Mouse (Mus musculus) embryonic facial prominence, embryonic 11.5 days (tissue): ENCODE results near the gene Cadps. TPM values are rescaled to one million over a fixed set of nuclear protein-coding genes. Genes with fewer than 3 reads are reported as not detected.

Experiments used
- ATAC-seq: fragments of 200-750 bp; cut with Nextera tagmentation; replicated peaks from 2 replicates; pipeline ENCODE4 v1.8.0; 2017; ENCODE audit warnings: low read depth; ENCODE audit not compliant: insufficient number of reproducible peaks, low FRiP score, low TSS enrichment
- DNase-seq: peaks from one replicate; pipeline ENCODE4 v3.0.0-alpha.2; 2015; ENCODE audit warnings: low spot score
- H3K27ac ChIP-seq: fragments of 300-500 bp; sonication (generic); replicated peaks from 2 replicates; pipeline ENCODE4 v1.5.1; 2014; ENCODE audit warnings: mild to moderate bottlenecking, low read depth, low read length, control low read depth
- H3K27me3 ChIP-seq: fragments of 300-500 bp; sonication (generic); 2 replicates; pipeline ENCODE4 v1.6.1; 2014; ENCODE audit warnings: mild to moderate bottlenecking, low read length, moderate library complexity, mixed read lengths; ENCODE audit not compliant: control insufficient read depth, insufficient read depth
- H3K36me3 ChIP-seq: fragments of 300-500 bp; sonication (generic); replicated peaks from 2 replicates; pipeline ENCODE4 v1.6.1; 2014; ENCODE audit warnings: low read depth, mild to moderate bottlenecking, low read length, moderate library complexity, mixed read lengths; ENCODE audit not compliant: control insufficient read depth, insufficient read depth
- H3K4me1 ChIP-seq: fragments of 300-500 bp; sonication (generic); 2 replicates; pipeline ENCODE4 v1.6.1; 2014; ENCODE audit warnings: low read length, mixed read lengths; ENCODE audit not compliant: control insufficient read depth, insufficient read depth
- H3K4me2 ChIP-seq: fragments of 300-500 bp; sonication (generic); 2 replicates; pipeline ENCODE4 v1.6.1; 2014; ENCODE audit warnings: low read depth, mild to moderate bottlenecking, control low read depth, low read length, moderate library complexity
- H3K4me3 ChIP-seq: fragments of 300-500 bp; sonication (generic); 2 replicates; pipeline ENCODE4 v1.5.1; 2014; ENCODE audit warnings: low read depth, low read length, control low read depth
- H3K9ac ChIP-seq: fragments of 300-500 bp; sonication (generic); replicated peaks from 2 replicates; pipeline ENCODE4 v1.6.1; 2014; ENCODE audit warnings: mild to moderate bottlenecking, control low read depth, low read length
- H3K9me3 ChIP-seq: fragments of 300-500 bp; sonication (generic); replicated peaks from 2 replicates; pipeline ENCODE4 v1.6.1; 2016; ENCODE audit warnings: mild to moderate bottlenecking, low read length, inconsistent platforms, mixed read lengths; ENCODE audit not compliant: control insufficient read depth
- WGBS: fragments of 180-500 bp; shearing (Covaris S2); extraction: QIAGEN DNeasy Blood & Tissue Kit; methylation state at CpG from one replicate; pipeline ENCODE4 v1.1.7; 2014; 5-methylcytosine and 5-hydroxymethylcytosine counted together
- polyA plus RNA-seq: library from polyadenylated mRNA; unstranded; fragments of >200 nt; fragmentation: Nextera tagmentation; extraction: Ambion mirVana; gene quantifications from 2 replicates; pipeline ENCODE4 v1.2.1, GENCODE M21; 2014

Gene Cadps
- polyA plus RNA-seq, 1 experiment from 2014 or later = 5.3 TPM

DNA sequence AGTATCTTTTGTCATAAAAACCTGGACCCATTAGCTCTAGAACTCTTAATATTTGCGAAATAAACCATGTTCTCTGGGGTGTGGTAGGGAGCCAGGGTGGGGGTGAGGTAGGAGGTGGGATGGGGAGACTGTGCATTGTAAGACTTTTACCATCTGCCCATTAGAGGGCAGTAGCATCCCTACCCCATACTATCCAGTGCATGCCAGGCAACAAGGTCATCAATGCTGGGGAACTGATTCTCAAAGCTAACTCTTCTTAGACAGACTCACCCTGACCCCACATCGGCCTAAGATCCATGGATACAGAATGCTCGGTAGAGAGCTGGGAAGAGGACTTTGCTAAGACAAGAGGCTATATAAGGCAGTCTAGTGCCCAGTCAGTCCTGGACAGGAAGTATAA lies 425.3 kb downstream of the Cadps start:
- ATAC-seq = no peak
- peaks cover 1% of the 10 kb centered on the region; the same call in 1 of the 2 replicates for H3K4me1 ChIP-seq
- H3K9ac ChIP-seq = no peak overlapping the region
- no peak overlapping the region for H3K4me3 ChIP-seq
- H3K27me3 ChIP-seq = no peaks in the 10 kb centered on the region
- H3K4me2 ChIP-seq = no peak overlapping the region
- no peak overlapping the region for H3K27ac ChIP-seq
- no peaks in the 10 kb centered on the region for H3K9me3 ChIP-seq
- DNase-seq = no peak
- H3K36me3 ChIP-seq = no peaks in the 10 kb centered on the region
- 64% methylated on average over 3 of the region's 3 CpGs for WGBS

DNA sequence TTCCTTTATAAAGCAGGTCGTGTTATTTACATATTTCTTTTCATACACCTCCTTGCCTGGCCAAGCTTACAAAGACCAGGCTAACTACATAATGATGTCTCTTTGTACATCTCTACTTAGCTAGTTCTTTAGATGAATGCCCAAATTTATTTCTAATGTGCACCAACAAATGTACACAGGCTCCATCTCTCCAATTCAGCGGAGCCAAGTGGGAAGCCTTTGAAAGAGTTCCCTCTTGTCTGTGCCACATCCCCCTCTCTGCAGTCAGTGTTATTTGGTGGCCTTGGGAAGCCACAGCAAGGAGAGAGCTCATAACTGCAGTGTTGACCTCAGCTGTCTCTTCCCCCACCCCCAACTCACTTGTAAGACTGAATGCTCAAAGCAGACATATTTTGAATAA lies 428.6 kb downstream of the Cadps start:
- H3K4me3 ChIP-seq = no peak overlapping the region
- no peaks in the 10 kb centered on the region; the same call in 1 of the 2 replicates for H3K27me3 ChIP-seq
- peaks cover 3% of the 10 kb centered on the region; the same call in 1 of the 2 replicates for H3K4me1 ChIP-seq
- H3K36me3 ChIP-seq = no peaks in the 10 kb centered on the region
- 51% methylated on average over 2 of the region's 2 CpGs for WGBS
- H3K27ac ChIP-seq = no peak overlapping the region
- no peak overlapping the region for H3K9ac ChIP-seq
- DNase-seq (no peak), ATAC-seq (no peak)
- no peak overlapping the region for H3K4me2 ChIP-seq
- no peaks in the 10 kb centered on the region for H3K9me3 ChIP-seq

DNA sequence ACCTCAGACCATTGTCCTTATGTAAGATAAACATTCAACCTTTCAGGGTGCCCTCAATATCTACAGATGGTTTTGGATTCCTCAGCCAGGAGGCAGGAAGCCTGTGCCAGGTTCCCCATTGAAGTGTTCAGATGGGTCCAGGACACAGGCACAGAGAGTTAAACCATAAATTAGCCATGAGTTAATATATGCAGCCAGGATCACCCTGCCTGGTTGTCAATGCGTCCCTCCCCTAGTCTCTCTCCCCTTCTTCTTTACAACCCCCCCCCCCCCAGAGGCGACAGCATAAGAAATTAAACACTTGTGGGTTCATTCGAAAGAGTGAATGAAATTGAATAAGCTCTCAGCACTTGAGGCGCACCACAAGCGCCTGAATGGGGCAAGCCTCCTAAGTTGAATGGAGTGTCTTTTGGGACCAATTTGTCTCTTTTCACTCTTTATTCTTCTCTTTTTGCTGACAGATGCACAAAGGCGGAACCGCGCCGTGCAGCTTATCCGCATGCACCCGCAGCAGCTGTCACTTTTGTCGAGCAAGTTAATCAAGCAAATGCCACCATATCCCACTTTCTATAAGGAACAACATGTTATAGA lies 429.5 kb downstream of the Cadps start:
- H3K27me3 ChIP-seq = no peaks in the 10 kb centered on the region; the same call in 1 of the 2 replicates
- no peaks in the 10 kb centered on the region for H3K36me3 ChIP-seq
- H3K4me2 ChIP-seq = no peak overlapping the region
- DNase-seq (peak; percentile 65), ATAC-seq (peak; percentile 60; the same call in 1 of the 2 replicates)
- no peak overlapping the region for H3K27ac ChIP-seq
- peaks cover 7% of the 10 kb centered on the region for H3K4me1 ChIP-seq
- 38% methylated on average over 12 of the region's 12 CpGs for WGBS
- H3K4me3 ChIP-seq = no peak overlapping the region
- H3K9me3 ChIP-seq = no peaks in the 10 kb centered on the region
- no peak overlapping the region for H3K9ac ChIP-seq

DNA sequence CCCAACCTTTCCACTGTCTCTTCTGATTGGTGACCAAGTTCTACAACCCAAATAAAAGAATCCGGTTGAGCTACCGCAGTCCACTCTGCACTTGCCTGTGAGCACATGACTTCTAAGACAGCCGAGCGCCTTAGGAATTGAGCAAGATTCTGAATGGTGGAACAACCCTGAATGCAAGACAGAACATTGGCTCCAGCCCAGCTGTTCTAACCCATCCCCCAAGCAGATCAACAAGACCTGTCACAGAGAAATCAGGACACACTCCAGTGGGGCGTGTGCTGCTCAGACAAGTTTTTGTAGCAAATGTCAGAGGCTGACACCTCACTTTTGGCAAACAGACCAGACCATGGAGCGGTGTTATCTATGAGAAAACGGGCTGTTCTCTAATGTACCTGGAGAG lies 431.7 kb downstream of the Cadps start:
- 60% methylated on average over 7 of the region's 7 CpGs for WGBS
- peak; percentile 32 for DNase-seq

DNA sequence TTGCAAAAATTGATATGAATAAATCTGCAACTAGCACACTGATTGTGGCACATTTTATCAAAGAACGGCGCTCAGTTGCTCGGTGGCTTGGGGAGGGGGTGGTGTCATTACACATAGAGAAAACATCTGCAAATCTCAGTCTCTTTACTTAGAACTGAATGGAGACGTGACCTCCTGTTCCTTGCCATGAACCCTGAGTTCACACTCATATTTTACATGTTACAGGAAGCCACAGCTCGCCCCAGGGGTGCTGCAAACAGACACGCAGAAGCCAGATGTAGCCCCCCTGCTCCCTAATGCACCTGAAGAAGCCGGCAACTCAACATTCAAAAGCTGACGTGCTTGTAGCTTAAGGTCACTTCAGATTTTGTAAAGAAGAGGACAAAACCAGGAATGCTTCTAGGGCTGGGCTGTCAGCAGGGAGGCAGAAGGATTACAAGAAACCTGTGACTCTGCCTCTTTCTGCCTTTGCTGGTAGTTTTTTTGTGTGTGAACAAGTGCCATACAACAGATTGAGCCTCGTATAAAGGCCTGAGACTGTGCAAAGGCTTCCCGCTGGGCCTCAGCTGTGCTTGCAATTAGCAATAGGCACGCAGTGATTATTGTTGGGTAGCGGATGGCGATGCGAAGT lies 434.0 kb downstream of the Cadps start:
- H3K4me2 ChIP-seq = no peak overlapping the region
- 6% methylated on average over 14 of the region's 14 CpGs for WGBS
- no peak overlapping the region for H3K9ac ChIP-seq
- no peaks in the 10 kb centered on the region for H3K9me3 ChIP-seq
- peaks cover 7% of the 10 kb centered on the region for H3K4me1 ChIP-seq
- no peak; the same call in 1 of the 2 replicates for ATAC-seq
- no peak overlapping the region for H3K27ac ChIP-seq
- H3K36me3 ChIP-seq = no peaks in the 10 kb centered on the region
- DNase-seq = peak; percentile 64
- H3K4me3 ChIP-seq = no peak overlapping the region
- H3K27me3 ChIP-seq = no peaks in the 10 kb centered on the region; the same call in none of the 2 replicates

More for the DNA sequence above, 431.7 kb downstream of the Cadps start:
- H3K27me3 ChIP-seq = no peaks in the 10 kb centered on the region; the same call in none of the 2 replicates
- no peak overlapping the region for H3K4me2 ChIP-seq
- H3K36me3 ChIP-seq = no peaks in the 10 kb centered on the region
- H3K9me3 ChIP-seq = no peaks in the 10 kb centered on the region
- H3K4me1 ChIP-seq = peaks cover 7% of the 10 kb centered on the region
- no peak overlapping the region for H3K4me3 ChIP-seq
- no peak for ATAC-seq
- H3K27ac ChIP-seq = no peak overlapping the region
- H3K9ac ChIP-seq = no peak overlapping the region

DNA sequence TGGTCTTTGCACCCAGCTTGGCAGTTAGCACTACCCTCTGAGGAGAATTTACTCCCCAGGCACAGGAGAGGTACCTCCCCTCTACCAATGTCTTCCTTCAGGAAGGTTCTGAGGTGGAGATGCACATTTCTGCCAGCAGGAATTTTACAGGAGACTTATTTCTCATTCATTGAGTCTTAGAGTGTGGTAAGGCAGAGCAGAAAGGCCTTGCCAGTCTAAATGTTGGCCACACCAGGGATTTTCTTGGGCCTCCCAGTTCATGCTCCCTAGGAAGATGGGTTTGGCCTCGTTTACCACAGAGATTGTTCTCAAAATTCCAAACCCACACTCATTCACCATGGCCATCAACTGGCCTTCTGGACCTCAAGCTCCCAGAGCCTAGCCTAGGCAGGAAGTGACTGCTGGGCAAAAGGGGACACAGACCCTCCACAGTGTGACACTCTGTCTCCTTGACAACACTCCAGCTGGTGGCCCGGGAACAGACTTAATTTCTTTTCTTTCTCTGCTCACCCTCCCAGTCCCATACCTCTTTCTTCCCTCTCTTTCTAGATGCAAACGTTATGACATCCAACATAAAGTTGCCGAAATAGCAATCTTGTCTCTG lies 434.6 kb downstream of the Cadps start:
- peak; percentile 26 for DNase-seq
- peaks cover 7% of the 10 kb centered on the region for H3K4me1 ChIP-seq
- no peaks in the 10 kb centered on the region; the same call in none of the 2 replicates for H3K27me3 ChIP-seq
- no peak overlapping the region for H3K4me3 ChIP-seq
- no peak overlapping the region for H3K27ac ChIP-seq
- WGBS = 21% methylated on average over 4 of the region's 4 CpGs
- H3K36me3 ChIP-seq = no peaks in the 10 kb centered on the region
- H3K9ac ChIP-seq = no peak overlapping the region
- no peak overlapping the region for H3K4me2 ChIP-seq
- H3K9me3 ChIP-seq = no peaks in the 10 kb centered on the region
- peak; percentile 60; the same call in 1 of the 2 replicates for ATAC-seq

DNA sequence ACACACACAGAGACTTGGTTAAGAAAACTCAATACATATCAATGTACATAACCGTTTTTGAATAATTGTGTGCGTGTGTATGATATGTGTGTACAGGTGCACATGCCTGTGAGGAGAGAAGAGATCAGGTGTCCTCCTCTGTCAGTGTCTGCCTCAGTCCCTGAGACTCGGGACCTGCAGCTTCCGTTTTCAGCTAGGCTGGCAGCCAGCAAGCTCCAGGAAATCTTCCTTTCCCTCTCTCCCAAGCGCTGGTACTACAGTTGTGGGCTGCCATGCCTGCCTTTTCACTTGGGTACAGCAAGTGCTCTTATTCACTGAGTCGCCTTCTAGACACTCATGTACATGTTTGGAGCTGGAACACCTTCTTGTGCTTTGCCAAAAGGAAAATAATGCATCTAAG lies 435.7 kb downstream of the Cadps start:
- H3K27me3 ChIP-seq = no peaks in the 10 kb centered on the region; the same call in none of the 2 replicates
- no peak overlapping the region for H3K4me3 ChIP-seq
- WGBS = 58% methylated on average over 6 of the region's 6 CpGs

DNA sequence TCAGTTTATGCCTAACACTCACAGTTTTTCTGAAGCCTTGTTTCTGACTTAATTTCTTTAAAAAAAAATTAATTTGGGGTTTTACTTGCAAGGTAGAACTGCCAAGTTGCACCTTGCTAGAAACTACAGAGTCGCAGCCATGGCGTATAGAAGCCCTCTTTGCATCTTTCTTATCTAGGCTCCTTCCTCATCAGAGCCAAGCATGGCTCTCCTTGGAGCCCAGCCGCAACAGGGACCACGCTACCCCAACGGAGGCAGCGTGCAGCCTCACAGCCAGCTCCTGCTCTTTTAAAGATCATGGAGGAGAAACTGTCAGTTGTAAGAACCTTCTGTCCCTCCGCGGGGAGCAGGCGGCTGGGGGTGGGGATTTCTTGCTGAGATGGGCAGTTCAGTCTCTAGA lies 445.0 kb downstream of the Cadps start:
- no peak overlapping the region for H3K27ac ChIP-seq
- no peak overlapping the region for H3K4me2 ChIP-seq
- no peaks in the 10 kb centered on the region for H3K4me1 ChIP-seq
- no peak overlapping the region for H3K9ac ChIP-seq
- 18% methylated on average over 9 of the region's 9 CpGs for WGBS
- H3K36me3 ChIP-seq = no peaks in the 10 kb centered on the region
- no peaks in the 10 kb centered on the region for H3K27me3 ChIP-seq
- H3K4me3 ChIP-seq = no peak overlapping the region
- no peaks in the 10 kb centered on the region for H3K9me3 ChIP-seq
- DNase-seq (no peak), ATAC-seq (no peak)

More for the DNA sequence above, 435.7 kb downstream of the Cadps start:
- H3K9me3 ChIP-seq = no peaks in the 10 kb centered on the region
- DNase-seq (no peak), ATAC-seq (no peak)
- H3K9ac ChIP-seq = no peak overlapping the region
- H3K4me2 ChIP-seq = no peak overlapping the region
- H3K4me1 ChIP-seq = peaks cover 4% of the 10 kb centered on the region
- no peak overlapping the region for H3K27ac ChIP-seq
- no peaks in the 10 kb centered on the region for H3K36me3 ChIP-seq
